9 mouse cellular contexts compared by ENCODE assay signal in the genomic region with DNA sequence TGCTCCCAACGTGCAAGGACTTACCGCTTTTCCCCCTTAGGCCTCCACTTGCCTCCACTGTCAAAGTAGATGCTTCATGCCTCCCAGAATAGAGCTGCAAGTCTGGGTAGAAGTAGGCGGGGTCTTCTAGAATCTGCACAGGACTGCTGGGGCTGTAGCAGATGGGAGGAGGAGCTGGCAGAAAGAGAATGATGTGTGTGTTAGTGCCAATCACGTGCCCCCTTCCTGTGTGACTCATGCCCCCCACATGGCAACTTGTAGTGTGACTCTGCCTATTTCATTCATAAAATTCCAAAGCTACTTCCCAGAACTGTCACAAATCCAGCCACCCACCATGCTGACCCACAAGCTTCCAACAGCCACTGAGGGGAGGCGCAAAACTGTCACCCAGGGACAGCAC. TPM values are rescaled to one million over a fixed set of nuclear protein-coding genes. Genes with fewer than 3 reads are reported as not detected.
DNase-seq lines count a peak whose midpoint lies in the region; ATAC-seq and TF ChIP-seq lines count a peak whose summit lies in the region.
"Had no signal": no experiment of that assay in that cellular context is flagged by ENCODE, and none has a peak within 500 bp of the region (broad histone marks: within the 10 kb centered on the region; RNA-seq: fewer than 3 reads in every experiment).

No protein-coding gene starts in this region.

- TF ChIP-seq CTCF in bone marrow macrophage, adult 2 months (IDR thresholded peaks at IDR 0.05; ENCODE audit: low read depth, low read length) = 0 out of 2 replicates have a peak, but pooled peaks have one; percentile 6

- no peak overlapping the region for H3K4me2 ChIP-seq in hindbrain, embryonic 16.5 days (ENCODE audit: low read length)
- no peak overlapping the region for H3K4me2 ChIP-seq in hindbrain, embryonic 11.5 days (replicated peaks; ENCODE audit: low read depth, low read length)

- no peak for DNase-seq in hindbrain, embryonic 11.5 days (ENCODE audit: low spot score)
- peak; percentile 66 to 79 for DNase-seq in frontal cortex, adult 2 months (ENCODE audit: extremely low spot score in 1 of 2, low spot score in 1 of 2)
- peak; percentile 34 to 95 for DNase-seq in left cerebral cortex, postnatal 25 days (ENCODE audit: low spot score in 2 of 2)
- no peak for DNase-seq in kidney, postnatal 25 days
- no peak for DNase-seq in kidney, postnatal 4 days
- DNase-seq: cerebellum, postnatal 25 days; thymus, postnatal 25 days had no signal

- no peaks in the 10 kb centered on the region for H3K9me3 ChIP-seq in hindbrain, embryonic 16.5 days (ENCODE audit: control insufficient read depth, low read length)
- H3K9me3 ChIP-seq in hindbrain, embryonic 11.5 days (ENCODE audit: control insufficient read depth, low read length) = no peaks in the 10 kb centered on the region

- H3K27me3 ChIP-seq in hindbrain, embryonic 16.5 days (replicated peaks; ENCODE audit: control insufficient read depth, insufficient read depth, low read length) = no peaks in the 10 kb centered on the region
- H3K27me3 ChIP-seq in hindbrain, embryonic 11.5 days (ENCODE audit: control insufficient read depth, insufficient read depth, low read length) = no peaks in the 10 kb centered on the region

- no peak overlapping the region for H3K27ac ChIP-seq in hindbrain, embryonic 16.5 days (ENCODE audit: low read depth, low read length)
- H3K27ac ChIP-seq in hindbrain, embryonic 11.5 days (ENCODE audit: low read depth, low read length) = no peak overlapping the region
- peak overlapping the region; percentile 39 for H3K27ac ChIP-seq in bone marrow macrophage, adult 2 months (ENCODE audit: insufficient read depth, low read depth, low read length)

- H3K9ac ChIP-seq in hindbrain, embryonic 16.5 days (ENCODE audit: low read depth, low read length) = no peak overlapping the region
- no peak overlapping the region for H3K9ac ChIP-seq in hindbrain, embryonic 11.5 days (ENCODE audit: low read depth, low read length)

- peaks cover 3% of the 10 kb centered on the region; the same call in 1 of the 2 replicates for H3K36me3 ChIP-seq in hindbrain, embryonic 16.5 days (ENCODE audit: control insufficient read depth, insufficient read depth, low read length)
- no peaks in the 10 kb centered on the region for H3K36me3 ChIP-seq in hindbrain, embryonic 11.5 days (ENCODE audit: control insufficient read depth, insufficient read depth, low read length)

- intact Hi-C loops in left cerebral cortex, postnatal 25 days (cut with DNase I) = loop anchor here (5.0 kb wide), 1 partner anchor 101 kb away; no protein-coding TSS in a partner anchor

- 82% methylated on average over 5 of the region's 5 CpGs for whole genome bisulfite sequencing in hindbrain, embryonic 16.5 days
- whole genome bisulfite sequencing in hindbrain, embryonic 11.5 days = 87% methylated on average over 5 of the region's 5 CpGs

- no peak overlapping the region for H3K4me3 ChIP-seq in hindbrain, embryonic 16.5 days (ENCODE audit: low read length)
- no peak overlapping the region for H3K4me3 ChIP-seq in hindbrain, embryonic 11.5 days (ENCODE audit: low read depth, low read length)
- no peak overlapping the region for H3K4me3 ChIP-seq in bone marrow macrophage, adult 2 months (ENCODE audit: insufficient read depth, low read length)

- TF ChIP-seq POLR2A in bone marrow macrophage, adult 2 months (IDR thresholded peaks at IDR 0.05; ENCODE audit: borderline replicate concordance, low read depth, low read length) = no peak

- no peaks in the 10 kb centered on the region for H3K4me1 ChIP-seq in hindbrain, embryonic 16.5 days (ENCODE audit: control insufficient read depth, insufficient read depth, low read depth, low read length)
- no peaks in the 10 kb centered on the region for H3K4me1 ChIP-seq in hindbrain, embryonic 11.5 days (replicated peaks; ENCODE audit: control insufficient read depth, insufficient read depth, low read length)
- peaks cover 22% of the 10 kb centered on the region for H3K4me1 ChIP-seq in bone marrow macrophage, adult 2 months (ENCODE audit: control insufficient read depth, insufficient read depth, low read length)

- peak; percentile 45 for ATAC-seq in hindbrain, embryonic 16.5 days
- ATAC-seq in hindbrain, embryonic 11.5 days (ENCODE audit: low FRiP score) = no peak

RNA-seq across cellular contexts. Expression of gene Amotl1, which starts 48.4 kb away (rescaled TPM):
- polyA plus RNA-seq in hindbrain, embryonic 16.5 days (2015; fragmentation: Nextera tagmentation; extraction: Ambion mirVana) = 6.6 and 8.3 TPM in 2 replicates
- polyA plus RNA-seq in hindbrain, embryonic 11.5 days (2014; fragmentation: Nextera tagmentation; extraction: Ambion mirVana) = 15.7 and 17.9 TPM in 2 replicates
- polyA plus RNA-seq in bone marrow macrophage, adult 2 months (2012; ENCODE audit: insufficient read depth, insufficient read length, missing spikeins) = 0.37 and 0.46 TPM in 2 replicates
- polyA plus RNA-seq in frontal cortex, adult 2 months (2012; rRNA removed) = 13.7 and 15.1 TPM in 2 replicates
- 10 to 100 TPM; 13.6 to 15.8 TPM for total RNA-seq in left cerebral cortex, postnatal 25 days (2021)

Comparison
In these comparisons a context has a peak if more than half of its experiments do, and no peak if none do; other contexts are left out.
1. DNase-seq: peak in frontal cortex, adult 2 months (2 of 2) and left cerebral cortex, postnatal 25 days (2 of 2); none in hindbrain, embryonic 11.5 days (single experiment), kidney, postnatal 25 days (0 of 2) and kidney, postnatal 4 days (0 of 2).